Mouse (Mus musculus): ENCODE measurements around the gene Camkv.

The Camkv gene

GRCm38 (mm10) chr9:107923021-107923420 lies 12.5 kb upstream of the Camkv start:
- DNase-seq (ENCODE audit: extremely low spot score, low spot score), result no peak

- no peak for DNase-seq (ENCODE audit: extremely low spot score, low spot score)
Measured at GRCm38 (mm10) chr9:107923956-107924355, 11.5 kb upstream of the Camkv start.

DNA sequence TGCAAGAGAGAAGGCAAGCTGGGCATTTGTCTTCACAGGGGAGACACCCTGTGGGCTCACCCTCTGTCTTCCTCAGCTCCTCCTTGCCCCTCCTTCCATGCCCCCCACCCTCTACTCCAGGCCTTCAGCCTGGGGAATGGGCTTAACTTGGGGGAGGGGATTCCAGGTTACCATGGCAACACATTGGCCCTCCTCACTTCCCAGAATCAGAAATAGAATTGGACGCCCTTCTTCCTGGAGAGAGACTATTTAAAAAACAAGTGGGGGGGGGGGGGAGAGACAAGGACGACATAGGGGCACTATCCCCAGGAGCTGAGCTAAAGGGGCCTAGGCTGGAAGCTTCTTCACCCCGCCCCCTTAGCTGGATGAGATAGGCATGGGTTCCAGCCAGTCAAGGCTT lies 10.2 kb upstream of the Camkv start:
- DNase-seq (ENCODE audit: extremely low spot score, low spot score), result no peak

DNA sequence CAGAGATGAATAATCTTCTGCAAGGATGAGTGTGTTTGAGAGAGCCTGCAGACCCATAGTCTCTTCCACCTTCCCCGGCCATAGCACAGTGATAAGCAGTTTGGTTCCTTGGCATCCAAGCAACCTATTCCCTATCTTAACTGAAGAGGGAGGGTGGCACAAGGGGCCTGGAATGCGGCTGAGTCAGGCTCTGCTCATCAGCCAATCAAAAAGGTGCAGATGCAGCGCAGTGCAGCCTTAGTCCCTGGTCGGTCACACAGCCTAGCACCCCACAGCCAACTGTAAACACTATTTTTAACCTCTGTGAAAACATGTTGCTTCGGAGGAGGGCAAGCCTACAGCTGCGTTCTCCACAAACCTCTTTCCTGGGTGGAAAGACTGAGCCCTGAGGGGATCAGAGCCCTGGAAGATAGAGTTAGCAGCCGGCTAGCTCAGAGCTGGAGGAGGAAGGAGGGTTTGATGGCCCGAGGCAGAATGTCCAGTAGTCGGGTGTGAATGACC lies 8.5 kb upstream of the Camkv start:
- DNase-seq (ENCODE audit: extremely low spot score, low spot score), result no peak

DNA sequence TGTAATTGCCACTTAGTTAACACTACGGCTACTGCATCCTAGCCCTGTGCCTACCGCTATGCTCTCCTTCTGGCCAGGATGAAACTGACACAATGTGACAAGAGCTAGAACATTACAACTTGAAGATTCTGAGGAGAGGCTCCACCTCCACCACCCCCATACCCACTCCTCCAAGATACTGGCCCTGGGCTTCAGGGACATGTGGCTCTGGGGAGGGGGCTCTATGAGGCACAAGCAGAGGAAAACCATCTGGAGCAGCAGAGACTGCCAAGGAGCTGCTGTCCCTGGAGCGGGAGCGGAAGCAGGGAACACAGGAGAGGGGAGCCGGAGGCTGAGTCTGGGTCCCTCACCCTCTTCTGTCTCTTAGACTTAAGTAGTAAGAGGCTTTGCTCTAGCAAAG lies 7.7 kb upstream of the Camkv start:
- DNase-seq (ENCODE audit: extremely low spot score, low spot score), result no peak

- no peak for DNase-seq (ENCODE audit: extremely low spot score, low spot score)
Measured at GRCm38 (mm10) chr9:107928169-107928568, 7.3 kb upstream of the Camkv start, which contains the start of gene Actl11. TSS of gene Actl11 (plus strand) at chr9:107928469.

GRCm38 (mm10) chr9:107932221-107932620 lies 3.3 kb upstream of the Camkv start:
- DNase-seq (ENCODE audit: extremely low spot score, low spot score), result no peak

GRCm38 (mm10) chr9:107934146-107934545 lies 1.3 kb upstream of the Camkv start:
- DNase-seq (ENCODE audit: extremely low spot score, low spot score), result no peak

DNA sequence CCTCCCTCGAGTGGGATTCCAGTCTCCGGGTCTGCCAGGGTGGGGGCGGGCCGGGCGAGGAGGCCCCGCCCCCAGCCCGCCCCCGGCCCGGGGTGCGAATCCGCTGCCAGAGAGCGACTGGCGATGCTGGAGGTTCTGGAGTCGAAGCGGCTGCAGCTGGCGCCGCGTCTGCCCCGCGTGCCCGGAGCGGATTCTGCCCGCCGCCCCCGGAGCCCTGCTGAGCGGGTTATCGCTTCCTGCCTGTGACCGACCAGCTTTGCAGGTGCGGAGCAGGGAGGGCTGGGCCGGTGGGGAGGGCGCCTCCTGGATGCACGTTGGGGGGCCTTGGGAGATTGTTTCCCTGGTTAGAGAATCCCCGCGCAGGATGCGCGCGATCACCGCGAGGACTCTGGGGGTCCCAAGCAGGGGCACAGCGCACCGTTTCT lies 328 bp downstream of the Camkv start:
- peak; percentile 66 for DNase-seq (ENCODE audit: extremely low spot score, low spot score)

- DNase-seq (ENCODE audit: extremely low spot score, low spot score), result peak; percentile 44
Measured at GRCm38 (mm10) chr9:107936215-107936822, 845 bp downstream of the Camkv start.

DNA sequence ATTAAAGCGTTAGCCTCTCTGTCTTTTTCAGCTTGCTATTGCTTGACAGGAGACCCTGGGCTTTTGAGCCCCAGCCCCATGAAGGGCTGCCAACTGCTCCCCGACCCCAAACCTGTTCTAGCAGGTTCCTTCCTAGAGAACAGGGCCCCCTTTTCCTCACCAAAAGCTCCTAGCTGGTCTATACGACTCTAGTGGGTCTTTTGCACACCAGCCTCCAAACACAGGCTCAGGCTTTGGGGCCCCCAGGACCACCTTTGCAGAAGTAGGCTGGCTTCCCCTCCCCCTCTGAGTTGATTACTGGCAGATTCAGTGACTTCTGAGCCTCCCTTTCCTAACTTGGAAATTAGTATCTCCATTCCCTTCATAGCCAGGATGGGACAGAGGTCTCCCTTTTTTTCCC lies 1.4 kb downstream of the Camkv start:
- peak; percentile 37 for DNase-seq (ENCODE audit: extremely low spot score, low spot score)

GRCm38 (mm10) chr9:107947241-107948194 lies 12.0 kb downstream of the Camkv start:
- DNase-seq (ENCODE audit: extremely low spot score, low spot score), result no peak

DNA sequence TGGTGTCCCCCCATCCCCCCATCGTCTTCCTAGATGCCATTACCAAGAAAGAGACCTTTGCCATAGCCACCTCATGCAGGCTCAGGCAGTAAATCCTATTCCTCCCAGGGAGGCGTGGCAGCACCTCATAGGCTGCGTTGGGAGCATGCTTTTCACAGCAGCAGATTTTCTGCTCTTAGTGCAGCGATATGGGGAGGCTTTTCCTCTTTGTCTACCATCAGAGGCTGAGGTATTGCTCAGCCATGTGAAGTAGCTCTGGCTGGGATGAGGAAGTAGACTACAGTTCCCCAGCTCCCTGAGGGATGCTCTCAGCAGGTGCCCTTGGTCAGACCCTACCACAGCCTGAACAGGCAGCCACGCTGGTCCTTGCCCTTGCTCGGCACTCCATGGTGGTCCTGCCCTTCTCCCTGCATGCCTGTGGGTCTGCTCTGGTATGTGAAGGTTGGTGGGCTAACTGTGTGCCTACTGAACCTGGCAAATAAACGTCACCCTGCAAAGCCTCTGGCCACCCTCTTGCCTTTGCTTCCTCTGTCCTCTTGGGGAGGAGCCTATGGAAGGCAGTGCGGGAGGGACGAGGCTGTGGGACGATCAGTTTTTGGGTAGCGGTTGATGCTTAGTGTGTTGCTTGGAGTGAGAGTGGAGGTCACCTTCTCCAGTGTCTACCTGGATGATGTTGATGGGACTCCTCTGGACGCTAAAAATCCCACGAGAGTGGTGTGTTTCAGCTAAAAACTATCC lies 13.9 kb downstream of the Camkv start:
- DNase-seq (ENCODE audit: extremely low spot score, low spot score), result no peak

GRCm38 (mm10) chr9:107949922-107950235 lies 14.4 kb downstream of the Camkv start, which contains the start of gene Traip:
TSS of gene Traip (plus strand) at chr9:107950136.
- no peak for DNase-seq (ENCODE audit: extremely low spot score, low spot score)

GRCm38 (mm10) chr9:107950460-107951355 lies 15.2 kb downstream of the Camkv start:
- peak; percentile 89 for DNase-seq (ENCODE audit: extremely low spot score, low spot score)

- DNase-seq (ENCODE audit: extremely low spot score, low spot score), result no peak
Measured at GRCm38 (mm10) chr9:107955613-107956289, 20.3 kb downstream of the Camkv start.

DNA sequence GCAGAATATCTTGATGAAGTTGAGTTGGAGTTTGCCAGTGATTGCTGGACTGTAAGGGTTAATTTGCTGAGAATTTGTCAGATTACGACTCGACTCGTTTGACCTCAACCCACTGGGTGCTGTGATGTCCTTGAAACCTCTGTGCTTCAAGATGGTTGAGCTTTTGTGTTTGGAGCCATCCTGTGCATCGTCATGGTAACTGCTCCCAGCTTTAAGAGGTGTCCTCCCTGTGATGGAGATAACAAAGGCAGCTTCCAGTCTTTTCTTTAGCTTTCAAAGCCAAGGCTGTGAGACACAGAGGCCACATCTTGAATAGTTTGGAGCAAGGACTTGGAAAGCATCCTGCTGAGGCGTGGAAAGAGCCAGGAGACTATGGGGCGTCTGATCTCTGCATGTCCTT lies 21.7 kb downstream of the Camkv start:
- DNase-seq (ENCODE audit: extremely low spot score, low spot score), result no peak

- DNase-seq (ENCODE audit: extremely low spot score, low spot score), result no peak
Measured at GRCm38 (mm10) chr9:107959896-107960295, 24.4 kb downstream of the Camkv start.

DNA sequence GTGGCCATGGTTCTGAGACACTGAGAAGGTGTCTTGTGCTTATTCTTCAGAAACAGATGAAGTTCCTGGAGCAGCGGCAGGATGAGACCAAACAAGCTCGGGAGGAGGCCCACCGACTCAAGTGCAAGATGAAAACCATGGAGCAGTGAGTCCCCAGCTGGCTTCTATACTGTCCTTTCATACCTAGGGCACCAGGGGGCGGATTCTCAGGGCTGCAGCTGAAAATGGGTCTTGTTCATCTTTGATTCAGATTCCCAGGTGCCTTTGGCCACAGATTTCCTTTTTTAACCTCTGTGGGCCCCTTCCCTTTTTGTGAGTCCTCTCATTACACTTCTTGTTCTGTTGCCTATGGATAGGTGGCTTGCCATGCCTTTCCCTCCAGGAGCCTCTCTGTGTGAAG lies 25.5 kb downstream of the Camkv start:
- no peak for DNase-seq (ENCODE audit: extremely low spot score, low spot score)

GRCm38 (mm10) chr9:107961351-107961762 lies 25.9 kb downstream of the Camkv start:
- no peak for DNase-seq (ENCODE audit: extremely low spot score, low spot score)

All from neural tube, embryonic 10.5 days (tissue).